Mouse (Mus musculus) spleen, adult 2 months (tissue): ENCODE data around the gene Rrn3. TPM values are rescaled to one million over a fixed set of nuclear protein-coding genes. Genes with fewer than 3 reads are reported as not detected.

ENCODE experiments used
- DNase-seq, 2 experiments: peaks; one replicate each; pipeline versions ENCODE4 v3.0.0 to v3.0.0-alpha.2; 2012 to 2021; ENCODE audit warnings: low spot score in 2 of 2, low read depth in 1 of 2
- H3K27ac ChIP-seq: fragments of 200-500 bp; 2 replicates; pipeline ENCODE4 v1.5.1; 2012; ENCODE audit warnings: low read length, inconsistent platforms; ENCODE audit not compliant: insufficient read depth
- H3K27me3 ChIP-seq: fragments of 200-500 bp; 2 replicates; pipeline ENCODE4 v1.6.1; 2012; ENCODE audit warnings: mild to moderate bottlenecking, moderate library complexity, low read length, inconsistent platforms; ENCODE audit not compliant: control insufficient read depth, insufficient read depth
- H3K36me3 ChIP-seq: fragments of 200-500 bp; 2 replicates; pipeline ENCODE4 v1.6.1; 2012; ENCODE audit warnings: mild to moderate bottlenecking, low read length, inconsistent platforms; ENCODE audit not compliant: control insufficient read depth, insufficient read depth
- H3K4me1 ChIP-seq: fragments of 200-500 bp; 2 replicates; pipeline ENCODE4 v1.6.1; 2011; ENCODE audit warnings: inconsistent platforms; ENCODE audit not compliant: control insufficient read depth, insufficient read depth, insufficient read length
- H3K4me3 ChIP-seq: fragments of 200-500 bp; 2 replicates; pipeline ENCODE4 v1.5.1; 2011; ENCODE audit warnings: mild to moderate bottlenecking, inconsistent platforms; ENCODE audit not compliant: insufficient read depth, insufficient read length; ENCODE audit errors: extremely low read depth
- CTCF ChIP-seq: fragments of 200-500 bp; IDR thresholded peaks from 2 replicates; pipeline ENCODE4 v1.5.1; 2011; ENCODE audit warnings: mild to moderate bottlenecking, inconsistent platforms; ENCODE audit not compliant: insufficient read depth, insufficient read length, insufficient replicate concordance; ENCODE audit errors: extremely low read depth
- POLR2A ChIP-seq: fragments of 200-500 bp; IDR thresholded peaks from 2 replicates; pipeline ENCODE4 v1.6.1; 2011; ENCODE audit warnings: low read depth, low read length, inconsistent platforms
- WGBS: fragments of 180-500 bp; shearing (Covaris S2); methylation state at CpG from one replicate; pipeline ENCODE4 v1.1.7; 2018; 5-methylcytosine and 5-hydroxymethylcytosine counted together
- polyA plus RNA-seq: library from polyadenylated mRNA; depleted of rRNA; stranded (reverse); fragments of >200 nt; gene quantifications from 2 replicates; pipeline ENCODE4 v1.2.3, GENCODE M21; 2012; rRNA removed

The Rrn3 gene
- polyA plus RNA-seq, 1 experiment, result 5.9 TPM

GRCm38 (mm10) chr16:13845031-13845430 lies 64.5 kb downstream of the Rrn3 start:
- TF ChIP-seq POLR2A (no peak), CTCF (no peak)
- Histone ChIP-seq H3K36me3 (peaks cover 22% of the 10 kb centered on the region), H3K27ac (no peak overlapping the region), H3K4me1 (peaks cover 2% of the 10 kb centered on the region; the same call in 1 of the 2 replicates), H3K27me3 (no peaks in the 10 kb centered on the region), H3K4me3 (no peak overlapping the region)
- WGBS, result 89% methylated on average over 5 of the region's 5 CpGs
- DNase-seq, result no peak

- Histone ChIP-seq H3K4me1 (peaks cover 2% of the 10 kb centered on the region; the same call in 1 of the 2 replicates), H3K4me3 (no peak overlapping the region), H3K27me3 (no peaks in the 10 kb centered on the region), H3K27ac (no peak overlapping the region), H3K36me3 (peaks cover 18% of the 10 kb centered on the region)
- no peak for DNase-seq
- WGBS, result 85% methylated on average over 1 of the region's 1 CpGs
- no peak for TF ChIP-seq CTCF
- no peak for TF ChIP-seq POLR2A
Observed at GRCm38 (mm10) chr16:13846675-13847074, 66.2 kb downstream of the Rrn3 start.

- Histone ChIP-seq H3K27me3 (no peaks in the 10 kb centered on the region), H3K36me3 (peaks cover 13% of the 10 kb centered on the region), H3K4me1 (peaks cover 2% of the 10 kb centered on the region; the same call in 1 of the 2 replicates), H3K27ac (peak overlapping the region; percentile 65), H3K4me3 (no peak overlapping the region)
- no peak for DNase-seq
- 13% methylated on average over 2 of the region's 2 CpGs for WGBS
- TF ChIP-seq POLR2A, result no peak
- no peak for TF ChIP-seq CTCF
Observed at GRCm38 (mm10) chr16:13848310-13848709, 67.8 kb downstream of the Rrn3 start.

- TF ChIP-seq CTCF, result no peak
- no peak for TF ChIP-seq POLR2A
- WGBS, result 95% methylated on average over 4 of the region's 4 CpGs
Observed at GRCm38 (mm10) chr16:13851446-13851845, 70.9 kb downstream of the Rrn3 start.

GRCm38 (mm10) chr16:13853886-13854285 lies 73.4 kb downstream of the Rrn3 start:
- 92% methylated on average over 4 of the region's 4 CpGs for WGBS
- no peak for DNase-seq
- H3K4me3 ChIP-seq, result no peak overlapping the region
- H3K27ac ChIP-seq, result no peak overlapping the region
- H3K27me3 ChIP-seq, result no peaks in the 10 kb centered on the region
- no peaks in the 10 kb centered on the region; the same call in 1 of the 2 replicates for H3K4me1 ChIP-seq
- peaks cover 15% of the 10 kb centered on the region for H3K36me3 ChIP-seq
- TF ChIP-seq CTCF (no peak), POLR2A (no peak)

More at GRCm38 (mm10) chr16:13851446-13851845, 70.9 kb downstream of the Rrn3 start:
- DNase-seq, result no peak
- Histone ChIP-seq H3K27me3 (no peaks in the 10 kb centered on the region), H3K27ac (no peak overlapping the region), H3K4me1 (peaks cover 2% of the 10 kb centered on the region; the same call in 1 of the 2 replicates), H3K4me3 (no peak overlapping the region), H3K36me3 (peaks cover 11% of the 10 kb centered on the region)

Other genes with a start within 250 kb of the Rrn3 start
- 8.8 and 9.9 TPM in 2 replicates for gene Parn, start 112.5 kb upstream of the Rrn3 start, polyA plus RNA-seq
- 15.6 and 18.1 TPM in 2 replicates for gene Bfar, start 108.8 kb upstream of the Rrn3 start, polyA plus RNA-seq
- 0.93 and 0.97 TPM in 2 replicates for gene 3110001I22Rik, start 108.8 kb upstream of the Rrn3 start, polyA plus RNA-seq
- 0.12 and 0.23 TPM in 2 replicates for gene Pla2g10, start 49.7 kb upstream of the Rrn3 start, polyA plus RNA-seq
- 42.8 and 48.7 TPM in 2 replicates for gene Ntan1, start 38.1 kb downstream of the Rrn3 start, polyA plus RNA-seq
- 29.9 and 34.7 TPM in 2 replicates for gene Pdxdc1, start 122.4 kb downstream of the Rrn3 start, polyA plus RNA-seq
- 0.30 and 0.95 TPM in 2 replicates for gene Mpv17l, start 122.5 kb downstream of the Rrn3 start, polyA plus RNA-seq
- not detected in 2 replicates for gene 2900011O08Rik, start 205.9 kb downstream of the Rrn3 start, polyA plus RNA-seq
- 0.13 TPM in 1 of 2 replicates, not detected in the other for gene Ifitm7, start 206.2 kb downstream of the Rrn3 start, polyA plus RNA-seq